Mouse (Mus musculus): ENCODE measurements at regions not wholly inside any gene's neighbourhood (a gene's known extent, or its start where the extent isn't known, plus 50 kb on each side); places are given as distances from the start of the nearest gene placed in this dataset.

DNA sequence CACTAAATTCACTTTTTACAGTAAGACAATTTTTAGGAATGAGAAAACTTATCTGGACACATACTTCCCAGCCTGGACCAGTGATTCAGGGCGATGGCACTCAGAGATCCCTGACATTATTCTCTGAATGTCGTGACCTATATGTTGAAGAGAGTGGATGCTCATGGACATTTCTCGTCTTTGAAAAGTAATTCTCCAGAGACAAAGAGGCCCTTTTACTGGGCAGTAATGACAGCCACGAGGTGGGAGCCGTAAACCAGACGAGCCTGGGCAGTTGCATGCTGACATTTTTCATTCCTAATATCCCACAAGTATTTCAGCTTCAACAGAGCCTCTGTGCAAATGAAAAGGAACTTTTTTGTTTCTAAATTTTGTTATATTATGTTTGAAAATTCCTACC is 1041.3 kb downstream of the Slc22a22 start:
- TF ChIP-seq CTCF (IDR thresholded peaks at IDR 0.05; ENCODE audit: low read depth, low read length) (no peak), POLR2A (IDR thresholded peaks at IDR 0.05; ENCODE audit: insufficient read depth, low read length) (no peak)
